Mouse (Mus musculus) right cerebral cortex, postnatal 14 days (tissue): ENCODE results near the gene Polr1e.
"Not testable (repeated sequence)": the region's sequence is repeated elsewhere in the genome, so short reads cannot be mapped to it uniquely, and the experiment has no call there.

ENCODE experiments used
- DNase-seq: peaks from one replicate; pipeline ENCODE4 v3.0.0; 2022

Polr1e gene

DNA sequence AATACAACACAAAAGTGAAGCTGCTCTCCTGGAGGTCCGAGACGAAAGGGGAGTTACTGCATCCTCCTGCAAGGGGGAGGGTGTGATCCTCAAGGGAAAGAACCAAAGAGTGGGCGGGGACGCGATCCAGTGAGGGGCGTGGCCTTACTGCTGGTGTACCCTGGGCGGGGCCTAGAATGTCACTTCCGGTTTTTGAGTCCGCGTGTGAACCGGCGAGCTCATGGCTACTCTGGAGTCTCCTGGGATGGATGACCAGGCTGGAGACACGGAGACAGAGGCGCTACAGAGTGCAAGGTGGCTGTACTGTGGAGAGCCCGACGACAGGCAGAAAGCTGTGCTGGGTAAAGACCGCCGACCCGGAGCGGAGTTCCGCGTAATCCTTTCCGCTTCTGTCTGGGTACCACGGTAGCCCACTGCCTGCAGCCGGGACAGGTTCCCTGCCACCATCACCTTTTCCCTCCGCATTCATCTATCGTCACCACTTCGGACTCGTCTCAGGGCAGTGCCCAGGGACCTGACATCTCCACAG is at the start of gene Polr1e:
Gene Polr1e (plus strand): TSS at position 132 of the 529 bp plus-strand sequence.
- peak; percentile 83 for DNase-seq

DNA sequence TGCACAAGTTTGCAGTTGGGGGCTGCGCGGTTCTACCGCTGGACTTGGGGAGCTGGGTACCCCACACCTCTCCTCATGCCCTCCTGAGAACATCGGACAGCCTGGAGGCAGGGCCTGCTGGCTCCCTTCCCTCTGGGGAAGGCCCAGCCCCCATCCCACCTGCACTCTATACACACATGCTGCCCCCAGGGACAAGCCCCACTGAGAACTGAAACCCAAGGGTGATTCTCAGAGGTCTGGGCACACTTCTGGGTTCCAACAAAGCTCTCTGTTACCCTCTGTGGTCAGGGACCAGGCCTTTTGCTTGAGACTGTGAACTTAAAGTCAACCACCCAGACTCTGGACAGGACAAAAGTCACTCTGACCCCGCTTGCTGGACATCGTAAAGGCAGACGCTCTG is 48.3 kb upstream of the Polr1e start:
- no peak for DNase-seq

- DNase-seq = peak; percentile 35
Observed at GRCm38 (mm10) chr4:44970612-44971110, 47.7 kb upstream of the Polr1e start.

- peak; percentile 91 for DNase-seq
Observed at GRCm38 (mm10) chr4:44973450-44973849, 44.9 kb upstream of the Polr1e start.

DNA sequence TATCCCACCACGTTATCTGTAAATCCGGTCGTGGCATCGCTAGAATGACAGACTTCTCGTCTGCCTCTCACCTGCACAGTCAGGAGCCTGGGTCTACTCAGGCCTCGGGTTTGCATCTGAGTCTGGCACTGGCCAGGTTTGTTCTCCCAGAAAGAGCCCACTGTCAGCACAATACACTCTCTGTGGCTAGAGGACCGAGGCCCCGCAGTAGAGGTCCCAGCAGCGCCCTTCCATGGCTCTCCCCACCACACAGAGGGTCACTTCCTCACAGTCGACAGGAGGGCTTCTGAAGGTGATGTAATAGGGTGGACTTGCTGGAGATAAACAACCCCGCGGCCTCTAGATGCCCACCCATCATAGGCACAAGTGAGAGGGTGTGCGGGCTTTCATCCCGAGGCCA is 44.5 kb upstream of the Polr1e start:
- no peak for DNase-seq

GRCm38 (mm10) chr4:44974331-44974730 is 44.1 kb upstream of the Polr1e start:
- no peak for DNase-seq

DNA sequence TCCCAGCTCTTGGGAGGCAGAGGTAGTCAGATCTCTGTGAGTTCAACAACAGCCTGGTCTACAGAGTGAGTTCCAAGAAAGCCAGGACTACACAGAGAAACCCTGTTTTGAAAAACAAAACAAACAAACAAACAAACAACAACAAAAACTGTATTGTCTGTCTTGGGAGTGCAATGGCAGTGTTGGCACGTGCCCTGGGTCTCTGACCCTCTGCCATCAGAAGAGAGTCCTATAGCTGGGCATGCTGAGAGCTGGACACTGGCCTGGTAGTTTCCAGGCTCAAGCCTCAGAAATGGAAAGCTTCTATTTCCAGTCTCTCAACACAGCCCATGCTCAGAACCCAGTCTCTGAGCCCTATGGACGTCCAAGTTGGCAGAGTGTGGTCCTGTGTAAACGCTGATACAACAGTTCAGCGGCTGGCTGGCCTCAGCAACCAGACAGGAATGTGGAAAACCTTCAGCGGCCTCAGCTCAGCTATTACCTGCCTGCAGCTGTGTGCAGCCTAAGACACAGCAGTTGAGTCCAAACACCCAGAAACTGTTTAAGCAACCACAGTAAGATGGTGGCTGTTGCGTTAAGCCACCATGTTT is 42.3 kb upstream of the Polr1e start:
- no peak for DNase-seq

DNA sequence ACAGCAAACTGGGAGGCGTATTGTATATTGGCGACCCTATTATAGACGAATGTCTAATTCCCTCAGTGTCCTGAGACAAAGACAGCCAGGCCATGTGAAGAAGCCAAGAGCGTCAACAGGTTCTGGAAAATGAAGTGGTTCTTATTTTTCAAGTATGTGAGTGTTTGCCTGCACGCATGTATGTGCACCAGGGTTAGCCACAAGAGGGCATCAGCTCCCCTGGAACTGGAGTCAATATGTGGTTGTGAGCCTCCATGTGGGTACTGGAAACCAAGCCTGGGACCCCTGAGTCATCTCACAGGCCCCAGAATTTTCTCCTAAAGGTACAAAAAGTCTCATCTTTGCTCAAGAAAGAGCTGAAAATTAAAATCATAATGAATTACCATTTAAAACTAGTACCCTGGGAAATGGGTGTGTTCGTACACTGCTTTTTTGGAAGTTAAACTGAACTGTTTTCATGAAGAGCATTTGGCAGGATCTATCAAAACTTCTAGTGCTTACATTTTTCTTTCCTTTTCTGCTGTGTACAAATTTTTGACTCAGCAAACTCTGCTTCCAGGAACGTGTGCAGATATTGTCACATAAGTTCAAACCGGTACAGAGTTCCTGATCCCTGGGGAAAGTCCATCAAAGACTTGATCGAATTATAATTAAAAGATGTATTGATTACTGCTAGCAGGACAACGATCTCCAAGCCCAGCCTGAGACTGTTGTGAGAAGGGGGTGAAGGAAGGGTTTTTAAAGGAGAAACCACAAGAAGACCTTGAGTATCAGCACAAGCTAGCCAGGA is 41.3 kb upstream of the Polr1e start:
- no peak for DNase-seq

- no peak for DNase-seq
Observed at GRCm38 (mm10) chr4:44978175-44978574, 40.2 kb upstream of the Polr1e start.

GRCm38 (mm10) chr4:44979794-44980338 is 38.5 kb upstream of the Polr1e start:
- no peak for DNase-seq

DNA sequence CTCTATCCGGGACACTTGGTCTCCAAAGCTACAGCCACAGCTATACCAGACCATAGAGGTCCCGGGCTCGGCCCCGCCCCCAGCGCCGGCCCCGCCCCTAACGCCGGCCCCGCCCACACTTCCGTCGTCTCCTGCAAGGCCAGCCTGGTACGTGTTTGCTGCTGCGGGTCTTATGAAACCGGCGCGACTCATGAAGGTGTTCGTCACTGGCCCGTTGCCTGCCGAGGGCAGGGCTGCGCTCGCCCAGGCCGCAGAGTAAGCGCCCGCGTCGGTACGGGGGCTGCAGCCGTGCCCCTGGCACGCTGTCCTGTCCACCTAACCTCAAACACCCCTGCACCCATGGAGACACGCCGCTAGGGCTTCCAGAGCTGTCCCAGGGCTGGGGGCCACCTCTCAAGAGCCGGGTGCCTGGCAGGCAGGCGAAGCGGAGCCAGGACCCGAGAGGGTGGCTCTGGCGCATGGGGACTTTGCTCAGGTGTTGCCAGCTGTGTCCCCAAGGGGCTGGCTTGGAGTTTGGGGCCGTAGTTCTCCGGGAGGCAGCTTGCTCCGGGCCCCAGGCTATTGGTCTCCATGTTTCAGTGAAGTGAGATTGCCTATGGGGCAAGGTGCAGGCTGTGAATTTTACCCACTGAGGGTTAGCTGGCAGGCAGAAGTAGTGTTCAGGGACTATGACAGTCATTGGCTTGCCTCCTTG is 37.0 kb upstream of the Polr1e start, which contains the start of gene Grhpr:
Gene Grhpr (plus strand): TSS at position 116 of the 694 bp plus-strand sequence.
- DNase-seq = peak; percentile 68

- DNase-seq = no peak
Observed at GRCm38 (mm10) chr4:44981974-44982287, 36.5 kb upstream of the Polr1e start.

DNA sequence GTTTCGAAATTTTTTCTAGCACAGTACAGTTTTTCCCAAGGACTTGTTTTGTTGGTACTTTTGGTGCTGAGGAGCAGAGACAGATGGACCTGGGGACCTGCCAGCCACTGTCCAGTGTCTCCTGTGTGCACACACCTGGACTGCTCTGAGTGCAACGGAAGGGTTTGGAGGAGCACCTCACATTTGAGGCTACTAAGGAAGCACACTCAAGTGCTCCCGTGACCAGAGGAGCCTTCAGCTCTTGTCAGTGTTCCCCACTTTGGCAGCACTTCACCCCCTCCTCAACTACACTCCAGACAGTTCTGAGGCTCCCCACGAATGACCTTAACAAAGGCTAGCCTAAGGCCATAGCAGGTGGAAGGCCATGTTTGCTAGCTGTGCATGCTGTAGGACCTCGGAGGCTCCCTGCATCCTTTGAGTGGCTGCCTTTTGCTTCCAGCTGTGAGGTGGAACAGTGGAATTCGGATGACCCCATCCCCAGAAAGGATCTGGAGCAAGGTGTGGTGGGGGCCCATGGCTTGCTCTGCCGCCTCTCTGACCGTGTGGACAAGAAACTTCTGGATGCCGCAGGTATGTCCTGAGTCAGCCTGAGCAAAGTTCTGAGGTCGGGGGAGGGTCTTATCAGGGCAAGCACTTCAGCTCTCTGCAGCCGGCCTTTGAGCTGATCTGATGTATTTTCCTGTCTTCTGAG is 35.8 kb upstream of the Polr1e start:
- no peak for DNase-seq

DNA sequence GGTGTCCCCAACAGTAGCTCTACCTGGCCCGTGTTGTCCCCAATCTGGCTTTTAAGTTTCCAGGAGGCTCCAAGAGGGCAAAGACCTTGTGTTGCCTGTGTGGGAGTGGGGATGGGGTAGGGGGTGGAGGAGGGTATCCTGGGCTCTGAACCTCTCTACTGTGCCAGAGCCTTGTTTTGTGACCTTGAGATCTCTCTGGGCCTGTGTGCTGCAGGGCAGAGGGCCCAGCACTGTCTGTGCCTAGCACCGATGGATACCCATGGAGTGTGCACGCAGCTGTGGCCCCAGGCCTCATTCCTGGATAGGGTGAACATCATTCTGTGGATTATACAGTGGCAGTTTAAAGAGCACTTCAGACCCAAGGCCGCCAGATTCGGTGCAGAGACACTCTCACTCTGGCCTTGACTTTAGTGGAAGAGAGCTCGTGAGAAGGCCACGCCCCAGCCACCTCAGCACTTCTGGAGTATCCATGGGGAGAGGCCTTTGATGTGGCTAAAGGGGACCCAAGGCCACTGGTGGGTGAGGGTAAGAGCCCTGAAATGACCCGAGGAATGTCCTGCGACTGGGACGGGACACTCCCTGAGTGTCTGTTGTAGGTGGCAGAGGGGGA is 35.1 kb upstream of the Polr1e start:
- DNase-seq = no peak

DNA sequence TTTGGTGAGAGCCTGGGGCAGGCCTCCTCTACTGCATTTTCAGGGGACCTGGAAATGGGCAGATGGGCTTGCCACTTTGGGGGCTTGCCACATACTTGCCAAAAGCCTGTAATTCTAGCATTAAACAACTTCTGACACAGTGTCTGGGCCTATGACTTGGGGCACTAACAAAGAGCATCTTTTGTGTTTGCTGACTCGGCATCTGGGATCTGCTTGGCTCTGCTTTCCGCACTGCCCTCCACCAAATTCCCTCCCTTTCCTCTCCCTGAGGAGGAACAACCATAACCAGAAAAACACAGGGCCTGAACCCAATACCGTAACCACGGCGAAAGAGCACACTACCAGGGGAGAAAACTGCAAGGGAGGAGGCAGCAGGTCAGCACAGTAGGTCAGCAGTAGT is 27.8 kb upstream of the Polr1e start:
- no peak for DNase-seq

- DNase-seq = not testable (repeated sequence)
Observed at GRCm38 (mm10) chr4:44992330-44992729, 26.1 kb upstream of the Polr1e start.

GRCm38 (mm10) chr4:44993179-44993578 is 25.2 kb upstream of the Polr1e start:
- not testable (repeated sequence) for DNase-seq

DNA sequence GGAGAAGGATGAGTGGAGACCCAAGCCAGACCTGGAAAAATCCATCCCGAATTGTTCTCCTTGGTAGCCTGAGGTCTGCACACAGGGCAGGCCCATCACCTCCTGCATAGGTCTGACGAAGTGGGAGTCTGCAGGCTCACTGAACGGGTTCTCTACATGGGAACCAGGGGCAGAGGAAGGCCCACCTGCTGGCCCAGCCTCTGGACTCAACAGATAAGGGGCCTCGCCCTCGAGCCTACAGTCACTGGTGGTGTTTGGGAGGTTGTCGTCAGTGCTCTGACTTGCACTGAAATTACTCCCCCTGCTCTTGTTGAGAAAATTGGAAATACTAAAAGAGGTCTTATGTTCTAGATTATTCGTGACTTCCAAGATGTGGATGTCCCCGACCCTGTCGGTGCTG is 24.5 kb upstream of the Polr1e start:
- no peak for DNase-seq

- DNase-seq = no peak
Observed at GRCm38 (mm10) chr4:44994776-44995175, 23.6 kb upstream of the Polr1e start.

GRCm38 (mm10) chr4:44998071-44998470 is 20.3 kb upstream of the Polr1e start:
- no peak for DNase-seq

DNA sequence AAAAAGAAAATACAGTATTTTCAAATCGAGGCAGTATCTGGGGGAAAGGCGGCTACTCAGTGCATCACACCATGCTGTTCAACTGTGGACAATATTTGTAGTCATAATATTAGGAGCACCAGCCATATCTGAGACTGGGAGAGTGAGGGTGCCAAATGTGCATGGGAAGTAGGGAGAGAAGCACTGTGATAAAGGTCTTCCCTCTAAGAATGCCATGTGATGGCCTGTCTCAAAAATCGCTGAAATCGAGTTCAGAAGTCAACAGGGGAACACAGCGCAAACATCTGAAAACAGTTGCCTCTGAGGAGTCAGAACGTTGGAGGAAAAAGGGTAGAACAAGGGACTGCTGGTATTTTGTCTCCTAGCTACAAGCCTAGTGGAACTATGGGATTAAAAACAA is 18.4 kb upstream of the Polr1e start:
- DNase-seq = no peak

DNA sequence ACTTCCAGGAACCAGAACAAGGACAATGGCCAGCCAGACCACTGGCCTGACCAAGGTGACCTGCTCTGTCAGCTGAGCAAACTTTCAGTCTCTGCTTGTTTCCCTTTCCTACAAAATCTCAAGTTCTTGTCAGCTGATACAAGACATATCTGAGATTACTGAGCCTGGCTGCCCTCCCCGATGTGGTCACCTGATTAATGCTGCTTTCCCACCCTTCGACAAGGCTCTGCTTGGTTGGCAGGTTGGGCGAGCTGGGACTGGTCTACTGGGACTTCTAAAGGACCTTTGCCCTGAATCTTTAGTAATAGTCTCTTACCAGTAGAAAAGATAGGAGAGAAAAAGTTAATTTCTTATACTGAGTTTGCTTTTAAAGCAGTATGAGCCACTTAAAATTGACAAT is 12.9 kb upstream of the Polr1e start:
- no peak for DNase-seq
